Mouse (Mus musculus) CH12.LX (cell line): ENCODE measurements around the gene Rbms1. TPM values are rescaled to one million over a fixed set of nuclear protein-coding genes. Genes with fewer than 3 reads are reported as not detected.

Experiments used
- DNase-seq: peaks from one replicate; pipeline ENCODE4 v3.0.0-alpha.2; 2013; ENCODE audit errors: extremely low read depth
- H3K27ac ChIP-seq: 2 replicates; pipeline ENCODE4 v1.5.1; 2012; ENCODE audit warnings: low read depth, mild to moderate bottlenecking, control low read depth, moderate library complexity; ENCODE audit not compliant: insufficient read depth
- H3K27me3 ChIP-seq: replicated peaks from 2 replicates; pipeline ENCODE3; 2012; ENCODE audit warnings: inconsistent platforms
- H3K36me3 ChIP-seq, 2 experiments: replicated peaks in 1 of 2; 2 replicates each; pipeline versions ENCODE3 to v1.6.1; 2012; ENCODE audit warnings: inconsistent platforms in 1 of 2, low read length in 1 of 2, mild to moderate bottlenecking in 1 of 2, mixed read lengths in 1 of 2, moderate library complexity in 1 of 2; ENCODE audit not compliant: control insufficient read depth in 1 of 2, insufficient read depth in 1 of 2
- H3K4me1 ChIP-seq, 2 experiments: 2 replicates each; pipeline ENCODE4 v1.6.1; 2012; ENCODE audit warnings: inconsistent platforms in 1 of 2, moderate library complexity in 1 of 2; ENCODE audit not compliant: insufficient read depth in 2 of 2, control insufficient read depth in 1 of 2
- H3K4me2 ChIP-seq: 2 replicates; pipeline ENCODE4 v1.6.1; 2012; ENCODE audit warnings: low read depth, mild to moderate bottlenecking, control low read depth; ENCODE audit not compliant: poor library complexity, insufficient read depth, severe bottlenecking
- H3K4me3 ChIP-seq, 3 experiments: fragments of 150-350 bp in 1 of 3; sonication (generic) in 1 of 3; replicated peaks in 1 of 3; 2 replicates each; pipeline versions ENCODE3 to v1.5.1; 2011 to 2012; ENCODE audit warnings: low read depth in 2 of 3, low read length in 2 of 3, mild to moderate bottlenecking in 2 of 3, moderate library complexity in 2 of 3, control low read depth in 1 of 3, improper control_type of control experiment in 1 of 3, inconsistent platforms in 1 of 3, mixed read lengths in 1 of 3; ENCODE audit not compliant: poor library complexity in 1 of 3
- H3K79me2 ChIP-seq: replicated peaks from 2 replicates; pipeline ENCODE4 v1.6.1; 2012; ENCODE audit warnings: mild to moderate bottlenecking, moderate library complexity; ENCODE audit not compliant: control insufficient read depth, poor library complexity, insufficient read depth, severe bottlenecking; ENCODE audit errors: extremely low read depth
- H3K9ac ChIP-seq: 2 replicates; pipeline ENCODE4 v1.6.1; 2012; ENCODE audit warnings: low read depth, mild to moderate bottlenecking, control low read depth, moderate library complexity; ENCODE audit not compliant: insufficient read depth
- H3K9me3 ChIP-seq: replicated peaks from 2 replicates; pipeline ENCODE3; 2012; ENCODE audit warnings: low read length, inconsistent platforms, mixed read lengths
- BHLHE40 ChIP-seq: IDR thresholded peaks from 2 replicates; pipeline ENCODE4 v1.6.1; 2011; ENCODE audit warnings: mild to moderate bottlenecking, low read depth, low read length, improper control_type of control experiment
- CHD1 ChIP-seq: IDR thresholded peaks from 2 replicates; pipeline ENCODE4 v1.6.1; 2012; ENCODE audit warnings: low read depth, low read length, improper control_type of control experiment, inconsistent platforms
- CHD2 ChIP-seq: IDR thresholded peaks from 2 replicates; pipeline ENCODE4 v1.6.1; 2011; ENCODE audit warnings: low read length, improper control_type of control experiment
- EP300 ChIP-seq: IDR thresholded peaks from 2 replicates; pipeline ENCODE4 v1.6.1; 2011; ENCODE audit warnings: low read length, improper control_type of control experiment
- ETS1 ChIP-seq: conservative IDR thresholded peaks from 2 replicates; pipeline ENCODE4 v1.6.1; 2012; ENCODE audit warnings: low read depth, mild to moderate bottlenecking, inconsistent platforms, low read length, improper control_type of control experiment, moderate library complexity
- IRF4 ChIP-seq: IDR thresholded peaks from 2 replicates; pipeline ENCODE4 v1.6.1; 2014; ENCODE audit warnings: low read depth, mild to moderate bottlenecking, inconsistent platforms, low read length, improper control_type of control experiment
- JUN ChIP-seq: IDR thresholded peaks from 2 replicates; pipeline ENCODE4 v1.6.1; 2011; ENCODE audit warnings: low read depth, mild to moderate bottlenecking, low read length, improper control_type of control experiment, moderate library complexity; ENCODE audit not compliant: insufficient read depth
- KAT2A ChIP-seq: IDR thresholded peaks from 2 replicates; pipeline ENCODE4 v1.6.1; 2012; ENCODE audit warnings: low read length, improper control_type of control experiment, inconsistent platforms; ENCODE audit not compliant: insufficient replicate concordance
- MAFK ChIP-seq: IDR thresholded peaks from 2 replicates; pipeline ENCODE4 v1.6.1; 2011; ENCODE audit warnings: low read length, improper control_type of control experiment; ENCODE audit not compliant: insufficient replicate concordance
- MAZ ChIP-seq: IDR thresholded peaks from 2 replicates; pipeline ENCODE4 v1.6.1; 2012; ENCODE audit warnings: low read depth, mild to moderate bottlenecking, inconsistent platforms, low read length, improper control_type of control experiment, moderate library complexity
- MEF2A ChIP-seq: IDR thresholded peaks from 2 replicates; pipeline ENCODE4 v1.6.1; 2014; ENCODE audit warnings: low read depth, mild to moderate bottlenecking, inconsistent platforms, low read length, improper control_type of control experiment, borderline replicate concordance
- MXI1 ChIP-seq: IDR thresholded peaks from 2 replicates; pipeline ENCODE4 v1.6.1; 2011; ENCODE audit warnings: mild to moderate bottlenecking, low read depth, low read length, improper control_type of control experiment
- NELFE ChIP-seq: IDR thresholded peaks from 2 replicates; pipeline ENCODE4 v1.6.1; 2011; ENCODE audit warnings: low read depth, low read length, improper control_type of control experiment
- PAX5 ChIP-seq: IDR thresholded peaks from 2 replicates; pipeline ENCODE4 v1.6.1; 2012; ENCODE audit warnings: low read length, inconsistent platforms, mixed read lengths
- POLR2A ChIP-seq: IDR thresholded peaks from 2 replicates; pipeline ENCODE4 v1.6.1; 2011; ENCODE audit warnings: low read depth, mild to moderate bottlenecking, improper control_type of control experiment, low read length
- RAD21 ChIP-seq: IDR thresholded peaks from 2 replicates; pipeline ENCODE4 v1.6.1; 2011; ENCODE audit warnings: low read depth, mild to moderate bottlenecking, low read length, improper control_type of control experiment, moderate library complexity
- RCOR1 ChIP-seq: conservative IDR thresholded peaks from 2 replicates; pipeline ENCODE4 v1.6.1; 2012; ENCODE audit warnings: low read depth, mild to moderate bottlenecking, inconsistent platforms, low read length, improper control_type of control experiment
- SIN3A ChIP-seq: IDR thresholded peaks from 2 replicates; pipeline ENCODE4 v1.6.1; 2012; ENCODE audit warnings: low read length, improper control_type of control experiment, inconsistent platforms
- SMC3 ChIP-seq: IDR thresholded peaks from 2 replicates; pipeline ENCODE4 v1.6.1; 2011; ENCODE audit warnings: low read depth, low read length, improper control_type of control experiment
- TBP ChIP-seq: conservative IDR thresholded peaks from 2 replicates; pipeline ENCODE4 v1.6.1; 2011; ENCODE audit warnings: low read depth, low read length, improper control_type of control experiment
- TCF12 ChIP-seq: IDR thresholded peaks from 2 replicates; pipeline ENCODE4 v1.6.1; 2014; ENCODE audit warnings: low read depth, mild to moderate bottlenecking, inconsistent platforms, low read length, improper control_type of control experiment
- UBTF ChIP-seq: IDR thresholded peaks from 2 replicates; pipeline ENCODE4 v1.6.1; 2012; ENCODE audit warnings: low read depth, mild to moderate bottlenecking, inconsistent platforms, low read length, improper control_type of control experiment, moderate library complexity
- USF1 ChIP-seq: IDR thresholded peaks from 2 replicates; pipeline ENCODE4 v1.6.1; 2014; ENCODE audit warnings: low read depth, mild to moderate bottlenecking, inconsistent platforms, low read length, improper control_type of control experiment
- ZMIZ1 ChIP-seq: IDR thresholded peaks from 2 replicates; pipeline ENCODE4 v1.6.1; 2012; ENCODE audit warnings: low read depth, mild to moderate bottlenecking, inconsistent platforms, low read length, improper control_type of control experiment
- ZNF384 ChIP-seq: IDR thresholded peaks from 2 replicates; pipeline ENCODE4 v1.6.1; 2012; ENCODE audit warnings: low read depth, low read length, improper control_type of control experiment, inconsistent platforms
- dilution Hi-C: fragments of 300-500 bp; cut with MboI; formaldehyde crosslinking; loops from 2 replicates; pipeline ENCODE4 v1.14.3; 2020; ENCODE audit warnings: low sequenced_read_pairs; ENCODE audit not compliant: extremely low pct_unique_long_range_greater_than_20kb, extremely low pct_ligation_motif_present
- in situ Hi-C: fragments of 300-500 bp; cut with MboI; formaldehyde crosslinking; loops from 3 replicates; pipeline ENCODE4 v1.14.3; 2019; ENCODE audit warnings: low sequenced_read_pairs, low pct_ligation_motif_present, low pct_unique_long_range_greater_than_20kb, mixed read lengths
- polyA plus RNA-seq: library from polyadenylated mRNA; unstranded; fragments of >175 nt; gene quantifications from 2 replicates; pipeline ENCODE4 v1.2.1, GENCODE M21; 2012; ENCODE audit warnings: low read depth; ENCODE audit not compliant: insufficient read length
- total RNA-seq, 2 experiments: library from RNA; depleted of rRNA; stranded (reverse); fragments of 300-350 nt in 1 of 2; fragments of >200 nt in 1 of 2; gene quantifications; 2 replicates each; pipeline ENCODE4 v1.2.3; 2012 to 2014

The Rbms1 gene
- total and polyA plus RNA-seq, 3 experiments: 10.6 to 33.9 (median 12.6) TPM

GRCm38 (mm10) chr2:60703315-60703714 is 259.7 kb downstream of the Rbms1 start:
- no peak overlapping the region for H3K4me2 ChIP-seq
- no peaks in the 10 kb centered on the region for H3K79me2 ChIP-seq
- no peak for DNase-seq
- H3K36me3 ChIP-seq: no peaks in the 10 kb centered on the region
- no peak overlapping the region for H3K4me3 ChIP-seq
- H3K27me3 ChIP-seq: no peaks in the 10 kb centered on the region
- H3K9me3 ChIP-seq: no peaks in the 10 kb centered on the region
- no peak overlapping the region for H3K27ac ChIP-seq
- H3K4me1 ChIP-seq: no peaks in the 10 kb centered on the region
- in situ Hi-C loops (no loop called here), dilution Hi-C loops (no loop called here)
- H3K9ac ChIP-seq: no peak overlapping the region
- TF ChIP-seq KAT2A (no peak), SMC3 (no peak), MEF2A (no peak), TCF12 (no peak), POLR2A (no peak), ZMIZ1 (no peak), ZNF384 (no peak), BHLHE40 (no peak), MXI1 (no peak), SIN3A (no peak), UBTF (no peak), PAX5 (no peak), MAZ (no peak), RAD21 (no peak)

GRCm38 (mm10) chr2:60700956-60701355 is 262.0 kb downstream of the Rbms1 start:
- Histone ChIP-seq H3K36me3 (no peaks in the 10 kb centered on the region), H3K27me3 (no peaks in the 10 kb centered on the region), H3K9ac (no peak overlapping the region), H3K27ac (no peak overlapping the region), H3K9me3 (no peaks in the 10 kb centered on the region), H3K4me3 (no peak overlapping the region), H3K4me2 (no peak overlapping the region), H3K4me1 (peaks cover 4 to 7% of the 10 kb centered on the region in 2 experiments; a peak in 3 of 4 replicates), H3K79me2 (no peaks in the 10 kb centered on the region)
- no peak for DNase-seq
- in situ Hi-C loops (no loop called here), dilution Hi-C loops (no loop called here)
- no peak for TF ChIP-seq CHD2
- TF ChIP-seq USF1: no peak
- no peak for TF ChIP-seq IRF4
- no peak for TF ChIP-seq ETS1
- TF ChIP-seq CHD1: no peak
- no peak for TF ChIP-seq EP300
- TF ChIP-seq RCOR1: no peak
- TF ChIP-seq JUN: no peak
- no peak for TF ChIP-seq MEF2A
- TF ChIP-seq MAFK: no peak
- no peak for TF ChIP-seq NELFE
- no peak for TF ChIP-seq TBP

Other genes with a start within 250 kb of the Rbms1 start
- not detected in 2 replicates for gene Itgb6, start 240.5 kb downstream of the Rbms1 start, total RNA-seq (2012; rRNA removed)
- not detected in 2 replicates for gene Itgb6, start 240.5 kb downstream of the Rbms1 start, total RNA-seq (2014; rRNA removed)
- not detected in 2 replicates for gene Itgb6, start 240.5 kb downstream of the Rbms1 start, polyA plus RNA-seq